Mouse (Mus musculus) kidney, adult 2 months (tissue): ENCODE results near the gene Phactr4.

Source experiments
- CTCF ChIP-seq: fragments of 200-500 bp; conservative IDR thresholded peaks from 2 replicates; pipeline ENCODE4 v1.5.1; 2011; ENCODE audit warnings: low read depth, mild to moderate bottlenecking, control low read depth, low read length, moderate library complexity, mixed read lengths; ENCODE audit not compliant: insufficient read depth, insufficient read length
- POLR2A ChIP-seq: fragments of 200-500 bp; IDR thresholded peaks from one replicate; pipeline ENCODE4 v1.6.1; 2011; ENCODE audit warnings: low read depth, low read length, control low read depth

DNA sequence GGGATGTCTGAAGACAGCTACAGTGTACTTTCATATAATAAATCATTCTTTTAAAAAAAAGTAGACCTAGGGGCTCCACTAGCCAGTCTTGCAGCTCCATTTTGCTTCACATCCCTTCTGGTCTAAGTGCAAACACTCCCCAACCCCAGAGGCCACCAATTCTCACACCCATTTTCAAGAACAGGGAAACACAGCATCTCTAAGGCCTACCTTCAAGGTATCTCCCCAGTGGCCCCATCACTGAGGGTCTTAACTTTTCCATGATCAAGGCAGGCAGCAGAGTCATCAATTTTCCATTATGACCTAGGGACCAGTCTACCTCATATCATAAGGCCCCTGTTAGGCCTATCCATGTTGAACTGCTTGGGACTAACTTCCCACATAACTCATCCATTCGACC lies 70.9 kb downstream of the Phactr4 start:
- TF ChIP-seq CTCF (no peak), POLR2A (no peak)
